Mouse (Mus musculus) stomach, embryonic 15.5 days (tissue): ENCODE results near the gene Traf4. TPM values are rescaled to one million over a fixed set of nuclear protein-coding genes. Genes with fewer than 3 reads are reported as not detected.

Experiments
- microRNA-seq: library from miRNA; unstranded; fragments of <30 nt; microRNA quantifications from one replicate; pipeline ENCODE4, GENCODE M21; 2016
- polyA plus RNA-seq: library from polyadenylated mRNA; unstranded; fragments of >200 nt; fragmentation: Nextera tagmentation; extraction: Ambion mirVana; gene quantifications from 2 replicates; pipeline ENCODE4 v1.2.1, GENCODE M21; 2015

The Traf4 gene
- polyA plus RNA-seq, 1 experiment from 2014 or later, result 57.3 TPM

Small RNA genes within 50 kb of the gene (microRNA-seq; reads per million reads assigned to microRNA genes)
- not detected for gene Mir7653

Other genes with a start within 250 kb of the Traf4 start
- gene Sez6, start 234.8 kb downstream of the Traf4 start, polyA plus RNA-seq, result 1.7 and 1.8 TPM in 2 replicates
- gene Phf12, start 182.8 kb downstream of the Traf4 start, polyA plus RNA-seq, result 13.4 and 18.0 TPM in 2 replicates
- gene Dhrs13, start 133.3 kb downstream of the Traf4 start, polyA plus RNA-seq, result 17.3 and 19.4 TPM in 2 replicates
- 54.1 and 60.5 TPM in 2 replicates for gene Flot2, start 127.7 kb downstream of the Traf4 start, polyA plus RNA-seq
- 26.5 and 30.6 TPM in 2 replicates for gene Eral1, start 85.2 kb downstream of the Traf4 start, polyA plus RNA-seq
- 10.2 and 10.6 TPM in 2 replicates for gene Fam222b, start 70.9 kb downstream of the Traf4 start, polyA plus RNA-seq
- gene Nek8, start 11.1 kb upstream of the Traf4 start, polyA plus RNA-seq, result 15.4 and 18.2 TPM in 2 replicates
- 29.8 and 30.8 TPM in 2 replicates for gene Tlcd1, start 11.1 kb upstream of the Traf4 start, polyA plus RNA-seq
- 1,236 and 1,312 TPM in 2 replicates for gene Rpl23a, start 18.0 kb upstream of the Traf4 start, polyA plus RNA-seq
- 111 and 120 TPM in 2 replicates for gene Rab34, start 22.8 kb upstream of the Traf4 start, polyA plus RNA-seq
- 2.9 and 3.0 TPM in 2 replicates for gene Proca1, start 27.8 kb upstream of the Traf4 start, polyA plus RNA-seq
- 89.7 and 92.1 TPM in 2 replicates for gene Sdf2, start 80.2 kb upstream of the Traf4 start, polyA plus RNA-seq
- 22.8 and 25.7 TPM in 2 replicates for gene Supt6, start 80.4 kb upstream of the Traf4 start, polyA plus RNA-seq
- gene 2610507B11Rik, start 96.2 kb upstream of the Traf4 start, polyA plus RNA-seq, result 76.7 and 82.5 TPM in 2 replicates
- gene BC030499, start 125.3 kb upstream of the Traf4 start, polyA plus RNA-seq, result 0.26 and 0.37 TPM in 2 replicates
- gene Spag5, start 135.9 kb upstream of the Traf4 start, polyA plus RNA-seq, result 33.3 and 34.6 TPM in 2 replicates
- gene Aldoc, start 157.4 kb upstream of the Traf4 start, polyA plus RNA-seq, result 24.1 and 24.5 TPM in 2 replicates
- gene Pigs, start 162.8 kb upstream of the Traf4 start, polyA plus RNA-seq, result 67.8 and 75.7 TPM in 2 replicates
- 34.1 and 34.8 TPM in 2 replicates for gene Unc119, start 177.9 kb upstream of the Traf4 start, polyA plus RNA-seq
- gene Foxn1, start 221.0 kb upstream of the Traf4 start, polyA plus RNA-seq, result 0.63 and 0.90 TPM in 2 replicates